ENCODE assay signal across 13 mouse cellular contexts in the genomic region with DNA sequence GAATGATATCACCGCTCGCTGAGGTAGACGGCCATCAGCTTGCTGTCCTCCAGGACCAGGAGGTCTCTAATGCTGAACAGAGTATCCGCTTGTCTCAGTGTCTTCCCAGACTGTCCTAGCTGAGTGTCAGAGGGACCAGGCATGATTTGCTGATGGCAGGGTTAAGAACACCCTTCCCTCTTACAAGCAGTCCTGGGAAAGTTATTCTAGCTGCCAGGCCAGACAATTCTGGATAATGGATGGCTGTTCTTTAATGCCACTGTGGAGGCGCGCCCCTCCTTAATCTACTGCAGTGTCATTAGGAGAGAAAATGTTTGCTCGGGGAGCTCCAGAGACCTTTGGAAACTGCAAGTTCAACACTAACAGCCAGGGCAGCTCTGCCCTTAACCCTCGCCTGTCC.
"Had no signal": no experiment of that assay in that cellular context is flagged by ENCODE, and none has a peak within 500 bp of the region (broad histone marks: within the 10 kb centered on the region; RNA-seq: fewer than 3 reads in every experiment).

No protein-coding gene starts in this region.

- H3K27me3 ChIP-seq: liver, embryonic 15.5 days had no signal

- H3K4me2 ChIP-seq: liver, embryonic 11.5 days; liver, embryonic 15.5 days had no signal

- H3K27ac ChIP-seq: liver, embryonic 15.5 days; midbrain, embryonic 10.5 days; stomach, postnatal 0 days had no signal

- ATAC-seq: lung, postnatal 0 days had no signal

- H3K4me1 ChIP-seq: liver, embryonic 15.5 days had no signal

- H3K9me3 ChIP-seq: liver, embryonic 15.5 days; midbrain, embryonic 10.5 days had no signal

- H3K9ac ChIP-seq: liver, embryonic 15.5 days had no signal

- DNase-seq: kidney, adult 11 months; kidney, postnatal 10 days; left cerebral cortex, postnatal 4 days; lung, adult 2 months; lung, postnatal 36 days; midbrain, embryonic 14.5 days; right cerebral cortex, postnatal 25 days; thymus, postnatal 4 days had no signal

- H3K4me3 ChIP-seq: liver, embryonic 15.5 days; midbrain, embryonic 10.5 days had no signal

- H3K36me3 ChIP-seq: liver, embryonic 15.5 days; midbrain, embryonic 10.5 days had no signal
